Mouse (Mus musculus): ENCODE measurements around the gene Plekha5.
"Not testable (repeated sequence)": the region's sequence is repeated elsewhere in the genome, so short reads cannot be mapped to it uniquely, and the experiment has no call there.

Gene Plekha5

GRCm38 (mm10) chr6:140489570-140489969 is 65.7 kb downstream of the Plekha5 start:
- no peak for DNase-seq (ENCODE audit: low read depth, low spot score)

- no peak for DNase-seq (ENCODE audit: low read depth, low spot score)
These were observed 66.4 kb downstream of the Plekha5 start for GRCm38 (mm10) chr6:140490220-140490619.

GRCm38 (mm10) chr6:140490921-140491537 is 67.2 kb downstream of the Plekha5 start:
- DNase-seq (ENCODE audit: low read depth, low spot score) = peak; percentile 36

- DNase-seq (ENCODE audit: low read depth, low spot score) = no peak
These were observed 68.2 kb downstream of the Plekha5 start for GRCm38 (mm10) chr6:140492043-140492442.

GRCm38 (mm10) chr6:140498074-140498473 is 74.2 kb downstream of the Plekha5 start:
- no peak for DNase-seq (ENCODE audit: low read depth, low spot score)

GRCm38 (mm10) chr6:140498958-140499357 is 75.1 kb downstream of the Plekha5 start:
- DNase-seq (ENCODE audit: low read depth, low spot score) = no peak

- DNase-seq (ENCODE audit: low read depth, low spot score) = not testable (repeated sequence)
These were observed 77.0 kb downstream of the Plekha5 start for GRCm38 (mm10) chr6:140500829-140501228.

GRCm38 (mm10) chr6:140501841-140502240 is 78.0 kb downstream of the Plekha5 start:
- peak; percentile 63 for DNase-seq (ENCODE audit: low read depth, low spot score)

GRCm38 (mm10) chr6:140504796-140505195 is 80.9 kb downstream of the Plekha5 start:
- DNase-seq (ENCODE audit: low read depth, low spot score) = no peak

GRCm38 (mm10) chr6:140507605-140508004 is 83.8 kb downstream of the Plekha5 start:
- peak; percentile 57 for DNase-seq (ENCODE audit: low read depth, low spot score)

- DNase-seq (ENCODE audit: low read depth, low spot score) = no peak
These were observed 84.8 kb downstream of the Plekha5 start for GRCm38 (mm10) chr6:140508475-140509150.

GRCm38 (mm10) chr6:140509151-140509530 is 85.3 kb downstream of the Plekha5 start:
- DNase-seq (ENCODE audit: low read depth, low spot score) = no peak

- no peak for DNase-seq (ENCODE audit: low read depth, low spot score)
These were observed 88.2 kb downstream of the Plekha5 start for GRCm38 (mm10) chr6:140512016-140512415.

GRCm38 (mm10) chr6:140512427-140512826 is 88.6 kb downstream of the Plekha5 start:
- no peak for DNase-seq (ENCODE audit: low read depth, low spot score)

GRCm38 (mm10) chr6:140514205-140515110 is 90.6 kb downstream of the Plekha5 start:
- DNase-seq (ENCODE audit: low read depth, low spot score) = peak; percentile 36

GRCm38 (mm10) chr6:140515550-140515949 is 91.7 kb downstream of the Plekha5 start:
- DNase-seq (ENCODE audit: low read depth, low spot score) = no peak

GRCm38 (mm10) chr6:140516202-140516601 is 92.3 kb downstream of the Plekha5 start:
- no peak for DNase-seq (ENCODE audit: low read depth, low spot score)

- DNase-seq (ENCODE audit: low read depth, low spot score) = peak; percentile 73
These were observed 93.3 kb downstream of the Plekha5 start for GRCm38 (mm10) chr6:140517188-140517587.

GRCm38 (mm10) chr6:140519019-140519418 is 95.2 kb downstream of the Plekha5 start:
- no peak for DNase-seq (ENCODE audit: low read depth, low spot score)

GRCm38 (mm10) chr6:140519488-140520159 is 95.8 kb downstream of the Plekha5 start:
- no peak for DNase-seq (ENCODE audit: low read depth, low spot score)

GRCm38 (mm10) chr6:140520961-140521360 is 97.1 kb downstream of the Plekha5 start:
- peak; percentile 50 for DNase-seq (ENCODE audit: low read depth, low spot score)

- no peak for DNase-seq (ENCODE audit: low read depth, low spot score)
These were observed 98.0 kb downstream of the Plekha5 start for GRCm38 (mm10) chr6:140521832-140522231.

All from ZHBTc4 (cell line).